Mouse (Mus musculus): Measurements from ENCODE around the gene Lamb1.

GRCm38 (mm10) chr12:31375283-31375615 is 110.2 kb downstream of the Lamb1 start:
- no peak for TF ChIP-seq GATA1 (IDR thresholded peaks at IDR 0.05; ENCODE audit: borderline replicate concordance, low read length)
- no peak for TF ChIP-seq CTCF (IDR thresholded peaks at IDR 0.05; ENCODE audit: low read depth, low read length)
- TF ChIP-seq GATA2 (IDR thresholded peaks at IDR 0.05; ENCODE audit: borderline replicate concordance, low read depth, low read length) = no peak
- TF ChIP-seq POLR2AphosphoS5 (IDR thresholded peaks at IDR 0.05; ENCODE audit: insufficient replicate concordance, low read depth, low read length) = no peak
